Mouse (Mus musculus): ENCODE measurements around the gene Hivep3.

Gene Hivep3

GRCm38 (mm10) chr4:119876535-119877160, 143.1 kb downstream of the Hivep3 start:
- DNase-seq = peak; percentile 57

GRCm38 (mm10) chr4:119878218-119878617, 144.6 kb downstream of the Hivep3 start:
- no peak for DNase-seq

- DNase-seq = no peak
These were observed 146.1 kb downstream of the Hivep3 start for GRCm38 (mm10) chr4:119879671-119880070.

- no peak for DNase-seq
These were observed 146.7 kb downstream of the Hivep3 start for GRCm38 (mm10) chr4:119880270-119880669.

GRCm38 (mm10) chr4:119881292-119881691, 147.7 kb downstream of the Hivep3 start:
- no peak for DNase-seq

GRCm38 (mm10) chr4:119882401-119882800, 148.8 kb downstream of the Hivep3 start:
- DNase-seq = no peak

- no peak for DNase-seq
These were observed 149.2 kb downstream of the Hivep3 start for GRCm38 (mm10) chr4:119882814-119883213.

GRCm38 (mm10) chr4:119886621-119887020, 153.0 kb downstream of the Hivep3 start:
- DNase-seq = no peak

- DNase-seq = no peak
These were observed 154.1 kb downstream of the Hivep3 start for GRCm38 (mm10) chr4:119887523-119888177.

GRCm38 (mm10) chr4:119889760-119890159, 156.2 kb downstream of the Hivep3 start:
- DNase-seq = no peak

- DNase-seq = no peak
These were observed 159.7 kb downstream of the Hivep3 start for GRCm38 (mm10) chr4:119893255-119893779.

GRCm38 (mm10) chr4:119894797-119895458, 161.3 kb downstream of the Hivep3 start:
- no peak for DNase-seq

- DNase-seq = no peak
These were observed 161.9 kb downstream of the Hivep3 start for GRCm38 (mm10) chr4:119895504-119895903.

GRCm38 (mm10) chr4:119896572-119896971, 163.0 kb downstream of the Hivep3 start:
- DNase-seq = no peak

GRCm38 (mm10) chr4:119897054-119897855, 163.7 kb downstream of the Hivep3 start:
- no peak for DNase-seq

GRCm38 (mm10) chr4:119901556-119902491, 168.2 kb downstream of the Hivep3 start:
- peak; percentile 53 for DNase-seq

GRCm38 (mm10) chr4:119903328-119903727, 169.7 kb downstream of the Hivep3 start:
- no peak for DNase-seq

GRCm38 (mm10) chr4:119903806-119904205, 170.2 kb downstream of the Hivep3 start:
- DNase-seq = no peak

GRCm38 (mm10) chr4:119904296-119904695, 170.7 kb downstream of the Hivep3 start:
- no peak for DNase-seq

- DNase-seq = no peak
These were observed 173.5 kb downstream of the Hivep3 start for GRCm38 (mm10) chr4:119907106-119907505.

GRCm38 (mm10) chr4:119911071-119911904, 177.7 kb downstream of the Hivep3 start:
- peak; percentile 59 for DNase-seq

All from cerebellum, adult 8-10 months (tissue).